Mouse (Mus musculus) heart, postnatal 0 days (tissue): ENCODE measurements around the gene Ddx6.

Source experiments
- CTCF ChIP-seq: IDR thresholded peaks from 2 replicates; pipeline ENCODE4 v1.5.1; 2016; ENCODE audit warnings: antibody characterized with exemption, control low read depth, low read depth
- EP300 ChIP-seq: IDR thresholded peaks from 2 replicates; pipeline ENCODE4 v1.6.1; 2016; ENCODE audit warnings: antibody characterized with exemption, low read depth

DNA sequence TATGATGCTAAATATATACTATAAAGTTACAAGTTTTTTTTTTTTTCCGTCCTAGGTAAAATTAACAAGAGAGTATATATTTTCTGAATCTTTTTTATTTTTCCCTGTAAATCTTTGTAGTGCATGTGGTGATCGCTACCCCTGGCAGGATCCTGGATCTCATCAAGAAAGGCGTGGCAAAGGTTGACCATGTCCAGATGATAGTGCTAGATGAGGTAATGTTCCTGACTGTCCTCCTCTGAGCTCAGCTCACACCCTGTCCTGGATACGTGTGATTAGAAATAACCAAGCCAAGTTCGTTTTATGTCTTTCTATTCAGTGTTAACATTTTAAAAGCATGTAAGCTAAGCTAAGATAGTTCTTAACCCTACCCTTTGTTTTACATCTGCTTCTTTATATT, 21.6 kb downstream of the Ddx6 start:
- TF ChIP-seq CTCF (no peak), EP300 (no peak)
